Mouse (Mus musculus) MEL-GATA-1-ER (cell line): ENCODE data around the gene Cuzd1.

Experiments used
- DNase-seq: peaks from one replicate; pipeline ENCODE4 v3.0.0-alpha.2; 2012; ENCODE audit warnings: low read depth; ENCODE audit errors: extremely low read depth

Cuzd1 gene

GRCm38 (mm10) chr7:131260946-131261345 is 61.1 kb downstream of the Cuzd1 start:
- no peak for DNase-seq
